Mouse (Mus musculus) small intestine, adult 2 months (tissue): ENCODE measurements around the gene Sec22c.

Source experiments
- CTCF ChIP-seq: fragments of 200-500 bp; IDR thresholded peaks from 2 replicates; pipeline ENCODE4 v1.5.1; 2012; ENCODE audit warnings: low read depth, mild to moderate bottlenecking, control low read depth, inconsistent platforms, low read length, moderate library complexity, mixed read lengths; ENCODE audit not compliant: insufficient replicate concordance, insufficient read length; ENCODE audit errors: extremely low read depth
- POLR2A ChIP-seq: fragments of 200-500 bp; IDR thresholded peaks from 2 replicates; pipeline ENCODE4 v1.6.1; 2012; ENCODE audit warnings: low read depth, mild to moderate bottlenecking, control low read depth, inconsistent platforms, low read length, moderate library complexity

DNA sequence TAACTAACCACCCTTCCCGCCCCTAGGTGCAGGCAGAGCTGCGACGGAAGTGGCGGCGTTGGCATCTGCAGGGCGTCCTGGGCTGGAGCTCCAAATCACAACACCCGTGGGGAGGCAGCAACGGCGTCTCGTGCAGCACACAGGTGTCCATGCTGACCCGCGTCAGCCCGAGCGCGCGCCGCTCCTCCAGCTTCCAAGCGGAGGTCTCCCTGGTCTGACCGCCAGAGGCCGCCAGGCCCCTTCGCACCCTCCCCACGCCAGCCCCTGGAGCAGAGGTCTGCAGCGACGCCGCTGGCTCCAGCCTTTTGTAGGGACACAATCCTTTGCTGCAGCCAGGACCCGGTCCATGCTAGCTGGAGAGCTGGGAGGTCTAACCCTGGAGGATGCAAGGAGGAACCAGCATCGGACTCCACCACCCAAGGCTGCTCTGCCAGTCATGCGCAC is 35.9 kb downstream of the Sec22c start:
- TF ChIP-seq POLR2A (no peak), CTCF (peak; percentile 38)
